Mouse (Mus musculus) stomach, embryonic 15.5 days (tissue): ENCODE measurements around the gene Grm1. TPM values are rescaled to one million over a fixed set of nuclear protein-coding genes. Genes with fewer than 3 reads are reported as not detected.
A peak's percentile ranks its signal among the peaks of the same experiment; 100 is the strongest.

Experiments
- ATAC-seq: fragments of 200-750 bp; cut with Nextera tagmentation; 2 replicates; pipeline ENCODE4 v1.8.0; 2017; ENCODE audit warnings: low read depth, moderate number of reproducible peaks, moderate TSS enrichment; ENCODE audit not compliant: insufficient read depth, low FRiP score
- H3K27ac ChIP-seq: fragments of 300-500 bp; sonication (generic); 2 replicates; pipeline ENCODE4 v1.5.1; 2015; ENCODE audit warnings: mild to moderate bottlenecking, inconsistent platforms
- H3K27me3 ChIP-seq: fragments of 300-500 bp; sonication (generic); replicated peaks from 2 replicates; pipeline ENCODE4 v1.6.1; 2015; ENCODE audit warnings: inconsistent platforms
- H3K36me3 ChIP-seq: fragments of 300-500 bp; sonication (generic); 2 replicates; pipeline ENCODE4 v1.6.1; 2015; ENCODE audit warnings: inconsistent platforms
- H3K4me1 ChIP-seq: fragments of 300-500 bp; sonication (generic); 2 replicates; pipeline ENCODE4 v1.6.1; 2015; ENCODE audit warnings: inconsistent platforms
- H3K4me2 ChIP-seq: fragments of 300-500 bp; sonication (generic); 2 replicates; pipeline ENCODE4 v1.6.1; 2015; ENCODE audit warnings: mild to moderate bottlenecking, inconsistent platforms
- H3K4me3 ChIP-seq: fragments of 300-500 bp; sonication (generic); replicated peaks from 2 replicates; pipeline ENCODE4 v1.5.1; 2015; ENCODE audit warnings: inconsistent platforms
- H3K9ac ChIP-seq: fragments of 300-500 bp; sonication (generic); 2 replicates; pipeline ENCODE4 v1.6.1; 2015; ENCODE audit warnings: inconsistent platforms
- H3K9me3 ChIP-seq: fragments of 300-500 bp; sonication (generic); 2 replicates; pipeline ENCODE4 v1.6.1; 2016; ENCODE audit warnings: inconsistent platforms
- WGBS: fragments of 180-500 bp; shearing (Covaris S2); methylation state at CpG from one replicate; pipeline ENCODE4 v1.1.7; 2015; 5-methylcytosine and 5-hydroxymethylcytosine counted together
- polyA plus RNA-seq: library from polyadenylated mRNA; unstranded; fragments of >200 nt; fragmentation: Nextera tagmentation; extraction: Ambion mirVana; gene quantifications from 2 replicates; pipeline ENCODE4 v1.2.1, GENCODE M21; 2015

Gene Grm1
- polyA plus RNA-seq, 1 experiment from 2014 or later: 0.14 TPM

DNA sequence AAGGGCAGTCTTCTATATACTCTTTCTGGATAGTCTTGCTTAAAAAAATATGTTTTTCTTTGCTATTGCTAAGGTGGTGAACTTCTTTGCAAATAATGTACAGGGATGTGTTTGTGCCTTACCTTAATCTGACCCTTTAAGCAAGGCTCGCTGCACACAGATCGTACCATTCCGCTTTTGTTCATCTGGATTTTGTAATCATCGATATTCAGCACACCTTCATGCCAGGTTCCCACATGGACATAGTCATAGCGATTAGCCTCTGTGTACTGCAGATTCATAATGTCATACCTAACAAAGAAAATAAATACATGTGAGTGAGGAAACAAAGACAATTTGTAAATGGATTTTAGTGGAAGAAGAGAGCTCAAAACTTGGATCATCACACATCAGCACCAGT lies 340.8 kb downstream of the Grm1 start:
- H3K4me2 ChIP-seq: no peak overlapping the region
- H3K36me3 ChIP-seq: no peaks in the 10 kb centered on the region
- H3K9me3 ChIP-seq: no peaks in the 10 kb centered on the region
- H3K9ac ChIP-seq: no peak overlapping the region
- WGBS: 91% methylated on average over 5 of the region's 5 CpGs
- no peaks in the 10 kb centered on the region for H3K4me1 ChIP-seq
- H3K4me3 ChIP-seq: no peak overlapping the region
- no peaks in the 10 kb centered on the region for H3K27me3 ChIP-seq
- no peak overlapping the region for H3K27ac ChIP-seq
- no peak for ATAC-seq

DNA sequence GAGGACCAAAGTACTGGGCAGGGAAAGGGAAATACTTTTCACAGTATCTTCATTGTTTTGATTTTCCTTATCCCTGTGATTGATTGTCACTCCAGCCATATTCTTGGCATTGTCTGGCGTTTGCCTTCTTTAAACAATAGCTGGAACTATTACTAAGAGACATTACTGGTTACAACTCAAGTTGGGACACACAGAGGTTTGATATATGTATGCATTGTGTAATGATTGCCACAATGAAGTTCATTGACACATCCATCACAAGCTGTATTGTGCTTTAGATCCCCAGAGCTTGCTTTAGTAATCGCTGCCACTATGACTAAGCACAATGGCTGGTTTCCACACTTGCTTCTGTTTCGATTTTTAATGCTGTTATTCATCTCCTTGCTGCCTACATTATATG lies 341.4 kb downstream of the Grm1 start:
- Histone ChIP-seq H3K4me2 (no peak overlapping the region), H3K27ac (no peak overlapping the region), H3K27me3 (no peaks in the 10 kb centered on the region), H3K36me3 (no peaks in the 10 kb centered on the region), H3K9me3 (no peaks in the 10 kb centered on the region), H3K9ac (no peak overlapping the region), H3K4me3 (no peak overlapping the region), H3K4me1 (no peaks in the 10 kb centered on the region)
- ATAC-seq: no peak
- 54% methylated on average over 3 of the region's 3 CpGs for WGBS

DNA sequence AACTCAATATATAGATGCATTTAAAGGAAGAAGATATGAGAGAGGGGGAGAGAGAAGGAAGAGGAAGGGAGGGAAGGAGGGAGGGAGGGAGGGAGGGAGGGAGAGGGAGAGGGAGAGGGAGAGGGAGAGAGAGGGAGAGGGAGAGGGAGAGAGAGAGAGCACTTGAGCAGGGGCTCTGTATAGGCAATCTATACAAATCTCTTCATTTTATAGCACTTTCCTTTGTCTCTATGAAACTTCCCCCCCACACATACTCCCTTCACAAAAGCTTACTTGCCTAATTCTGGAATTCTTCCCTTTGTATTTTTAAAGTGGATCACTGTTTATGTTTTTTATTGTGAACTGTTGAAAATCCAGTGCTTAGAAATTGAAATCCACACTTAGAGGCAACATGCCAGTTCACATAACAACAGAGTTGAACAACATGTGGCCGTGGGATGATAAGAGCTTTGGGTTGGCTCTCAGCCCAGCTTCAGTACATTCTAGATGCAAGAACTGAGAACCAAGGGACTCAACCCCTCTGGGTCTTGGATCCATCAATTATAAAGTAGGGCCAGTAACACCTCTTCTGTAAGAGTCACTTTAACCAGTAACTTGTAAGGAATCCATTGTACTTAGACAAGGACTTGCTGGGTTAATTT lies 345.0 kb downstream of the Grm1 start:
- Histone ChIP-seq H3K27ac (no peak overlapping the region), H3K4me2 (no peak overlapping the region), H3K4me3 (no peak overlapping the region), H3K36me3 (no peaks in the 10 kb centered on the region), H3K9ac (no peak overlapping the region), H3K4me1 (no peaks in the 10 kb centered on the region), H3K9me3 (no peaks in the 10 kb centered on the region), H3K27me3 (no peaks in the 10 kb centered on the region)
- ATAC-seq: no peak
- WGBS: 29% methylated on average over 1 of the region's 1 CpGs

DNA sequence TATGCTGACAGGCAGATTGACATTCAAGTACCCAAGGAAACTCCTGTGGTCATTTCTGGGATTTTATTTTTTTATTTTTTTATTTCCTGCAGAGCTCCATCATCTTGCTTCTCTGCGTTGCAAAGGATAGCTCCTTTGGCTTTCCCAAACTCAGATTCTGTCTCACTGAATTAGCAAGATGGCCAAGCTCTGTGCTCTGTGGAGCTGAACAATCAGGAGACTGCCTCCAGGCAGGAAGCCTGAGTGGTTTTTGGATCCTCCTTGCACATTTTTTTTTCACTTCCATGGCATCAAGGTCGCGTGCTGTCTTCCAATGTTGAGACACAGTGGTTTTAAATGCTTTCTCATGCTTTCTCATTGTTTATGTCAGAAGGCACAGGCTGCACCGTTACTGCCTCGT lies 347.6 kb downstream of the Grm1 start:
- Histone ChIP-seq H3K27me3 (no peaks in the 10 kb centered on the region), H3K9ac (no peak overlapping the region), H3K4me2 (no peak overlapping the region), H3K4me1 (no peaks in the 10 kb centered on the region), H3K4me3 (no peak overlapping the region), H3K36me3 (no peaks in the 10 kb centered on the region), H3K27ac (no peak overlapping the region), H3K9me3 (no peaks in the 10 kb centered on the region)
- ATAC-seq: no peak
- WGBS: 39% methylated on average over 5 of the region's 5 CpGs

DNA sequence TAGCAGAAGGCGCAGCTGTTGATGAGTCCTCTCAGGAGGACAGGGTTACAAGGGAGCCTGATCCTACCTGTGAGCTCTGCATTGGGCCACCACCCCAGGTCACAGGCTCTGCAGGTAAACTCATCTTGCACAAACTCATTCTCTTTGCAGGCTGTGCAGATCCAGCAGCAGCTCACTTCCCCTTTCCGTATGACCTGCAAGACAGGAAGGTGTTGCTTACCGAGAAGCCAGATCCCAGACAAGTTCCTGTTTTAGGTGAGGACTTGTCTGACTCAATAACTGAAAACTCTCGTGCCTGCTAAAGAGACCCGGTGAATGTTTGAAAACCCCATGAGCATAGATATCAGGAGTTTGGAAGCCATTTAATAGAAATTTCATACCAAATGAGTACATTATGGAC lies 349.1 kb downstream of the Grm1 start:
- Histone ChIP-seq H3K9me3 (no peaks in the 10 kb centered on the region), H3K27ac (no peak overlapping the region), H3K4me2 (no peak overlapping the region), H3K4me3 (no peak overlapping the region), H3K4me1 (no peaks in the 10 kb centered on the region), H3K27me3 (no peaks in the 10 kb centered on the region), H3K36me3 (no peaks in the 10 kb centered on the region), H3K9ac (no peak overlapping the region)
- 75% methylated on average over 5 of the region's 5 CpGs for WGBS
- ATAC-seq: no peak

DNA sequence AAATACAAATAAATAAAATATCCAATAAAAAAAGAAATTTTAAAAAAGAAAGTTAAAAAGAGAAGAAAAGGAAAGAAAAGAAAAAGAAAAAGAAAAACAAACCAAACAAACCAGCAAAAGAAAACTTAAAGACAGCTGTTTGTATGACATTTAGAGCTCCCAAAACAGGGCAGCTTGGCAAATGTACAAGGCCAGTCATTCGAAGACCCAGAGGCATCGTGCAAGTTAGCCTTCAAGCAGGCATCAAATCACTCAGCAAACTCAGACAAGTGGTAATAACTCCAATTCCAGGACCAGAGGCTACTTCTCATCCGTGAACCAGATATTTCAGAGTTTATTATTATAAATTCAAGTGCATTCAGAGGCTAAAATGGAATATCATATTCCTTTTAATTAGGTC lies 355.7 kb downstream of the Grm1 start:
- Histone ChIP-seq H3K4me2 (no peak overlapping the region), H3K4me1 (no peaks in the 10 kb centered on the region), H3K9me3 (no peaks in the 10 kb centered on the region), H3K9ac (no peak overlapping the region), H3K27me3 (no peaks in the 10 kb centered on the region), H3K36me3 (no peaks in the 10 kb centered on the region), H3K27ac (no peak overlapping the region), H3K4me3 (no peak overlapping the region)
- WGBS: 84% methylated on average over 3 of the region's 3 CpGs
- ATAC-seq: no peak

DNA sequence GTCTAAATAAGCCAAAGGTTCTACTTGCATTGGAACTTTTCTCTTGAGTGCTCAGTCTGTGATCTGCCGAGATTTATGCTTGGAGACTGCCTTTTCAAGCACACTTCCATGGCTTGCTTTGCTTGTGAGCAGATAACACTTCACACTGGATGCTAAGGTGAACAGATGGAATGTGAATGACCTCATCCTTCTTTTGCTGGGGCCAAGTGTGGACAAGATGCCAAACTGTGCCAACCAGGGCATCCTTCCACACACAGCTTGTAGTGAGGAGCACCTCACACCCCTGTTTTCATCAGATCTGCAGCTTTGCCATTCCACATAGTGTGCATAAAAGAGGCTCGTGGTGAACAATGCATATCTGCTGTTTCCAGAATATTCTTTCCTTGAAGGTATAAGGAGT lies 371.3 kb downstream of the Grm1 start:
- no peaks in the 10 kb centered on the region for H3K4me1 ChIP-seq
- H3K9ac ChIP-seq: no peak overlapping the region
- WGBS: 75% methylated on average over 2 of the region's 2 CpGs
- no peak for ATAC-seq
- no peaks in the 10 kb centered on the region for H3K36me3 ChIP-seq
- H3K27me3 ChIP-seq: no peaks in the 10 kb centered on the region
- no peak overlapping the region for H3K27ac ChIP-seq
- no peaks in the 10 kb centered on the region for H3K9me3 ChIP-seq
- H3K4me3 ChIP-seq: no peak overlapping the region
- no peak overlapping the region for H3K4me2 ChIP-seq

DNA sequence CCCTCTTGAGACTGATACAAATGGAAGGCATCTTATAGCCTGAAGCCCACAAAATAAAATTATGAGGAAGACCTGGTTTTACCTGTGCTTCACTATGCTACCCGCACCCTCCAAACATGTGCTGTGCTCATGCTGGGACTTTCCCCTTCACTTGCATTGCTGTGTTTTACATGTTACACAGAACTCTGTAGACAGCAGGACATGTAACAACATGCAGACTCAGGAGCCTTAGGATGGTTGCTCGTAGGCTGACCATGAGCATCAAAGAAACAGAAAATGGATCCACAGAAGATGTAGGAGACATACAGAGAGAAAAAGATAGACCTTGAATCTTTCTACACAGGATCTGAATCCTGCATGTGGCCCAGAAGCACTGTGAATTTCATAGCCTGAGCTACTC lies 371.8 kb downstream of the Grm1 start:
- ATAC-seq: no peak
- Histone ChIP-seq H3K27me3 (no peaks in the 10 kb centered on the region), H3K4me3 (no peak overlapping the region), H3K27ac (no peak overlapping the region), H3K4me2 (no peak overlapping the region), H3K9me3 (no peaks in the 10 kb centered on the region), H3K36me3 (no peaks in the 10 kb centered on the region), H3K4me1 (no peaks in the 10 kb centered on the region), H3K9ac (no peak overlapping the region)
- 85% methylated on average over 2 of the region's 2 CpGs for WGBS

DNA sequence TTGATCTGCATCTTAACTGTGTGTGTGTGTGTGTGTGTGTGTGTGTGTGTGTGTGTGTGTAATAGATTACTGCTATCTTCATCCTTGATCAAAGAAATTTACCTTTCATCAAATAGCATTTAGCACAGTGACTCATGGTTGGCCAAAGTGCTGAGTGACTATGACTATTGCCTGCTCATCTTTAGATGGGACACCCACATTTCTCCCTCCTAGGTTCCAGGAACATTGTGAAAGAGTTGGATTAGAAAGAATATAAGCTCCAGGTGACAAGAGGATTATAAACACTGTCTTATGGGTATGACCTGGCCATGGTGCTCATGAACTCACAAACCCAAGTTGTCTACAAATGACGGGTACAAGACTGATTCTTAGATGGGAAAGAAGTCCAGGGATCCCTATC lies 374.1 kb downstream of the Grm1 start:
- WGBS: 77% methylated on average over 1 of the region's 1 CpGs
- H3K27ac ChIP-seq: no peak overlapping the region
- no peaks in the 10 kb centered on the region for H3K27me3 ChIP-seq
- H3K4me2 ChIP-seq: no peak overlapping the region
- no peaks in the 10 kb centered on the region for H3K9me3 ChIP-seq
- no peaks in the 10 kb centered on the region for H3K36me3 ChIP-seq
- no peaks in the 10 kb centered on the region for H3K4me1 ChIP-seq
- H3K9ac ChIP-seq: no peak overlapping the region
- no peak overlapping the region for H3K4me3 ChIP-seq
- no peak for ATAC-seq

DNA sequence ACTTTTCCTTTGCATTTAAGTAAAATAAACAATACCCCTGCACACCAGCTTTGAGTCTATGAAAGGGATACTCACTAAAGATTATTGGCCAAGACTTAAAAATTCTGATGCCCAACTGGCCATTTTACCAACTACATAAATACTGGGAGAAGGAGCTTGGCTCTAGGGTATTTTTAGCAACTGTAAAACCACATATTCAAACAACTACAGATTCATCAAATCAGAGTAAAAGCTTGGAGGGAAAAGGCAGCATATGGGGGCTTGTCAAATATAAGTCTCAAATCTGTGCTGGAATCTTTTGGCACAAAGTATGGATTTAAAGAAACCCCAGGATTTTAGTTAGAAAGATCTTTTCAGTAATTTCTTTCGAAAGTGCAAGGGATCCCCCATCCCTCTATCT lies 380.8 kb downstream of the Grm1 start:
- 88% methylated on average over 1 of the region's 1 CpGs for WGBS
- Histone ChIP-seq H3K27me3 (no peaks in the 10 kb centered on the region), H3K36me3 (no peaks in the 10 kb centered on the region), H3K27ac (no peak overlapping the region), H3K4me3 (no peak overlapping the region), H3K4me2 (no peak overlapping the region), H3K9me3 (no peaks in the 10 kb centered on the region), H3K4me1 (no peaks in the 10 kb centered on the region), H3K9ac (no peak overlapping the region)
- no peak for ATAC-seq

DNA sequence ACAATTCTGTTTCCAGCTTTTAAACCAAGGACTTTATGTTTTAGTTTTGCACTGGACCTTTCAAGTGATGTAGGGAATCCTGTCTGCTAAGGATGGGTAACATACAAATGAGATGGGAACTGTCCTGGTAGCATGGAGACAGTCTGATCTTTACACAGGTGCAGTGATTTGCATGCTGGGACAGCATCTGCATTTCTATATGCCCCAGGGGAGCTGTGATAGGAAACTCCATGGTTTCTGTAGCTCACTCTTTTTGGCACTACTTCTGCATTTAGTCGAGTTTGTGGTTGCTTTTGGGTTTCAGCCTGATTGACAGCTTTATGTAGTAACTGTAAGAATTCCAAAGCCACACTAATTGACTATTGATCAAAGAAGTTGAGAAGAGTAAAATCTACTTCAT lies 381.3 kb downstream of the Grm1 start:
- Histone ChIP-seq H3K9me3 (no peaks in the 10 kb centered on the region), H3K27ac (no peak overlapping the region), H3K4me2 (no peak overlapping the region), H3K4me1 (no peaks in the 10 kb centered on the region), H3K9ac (no peak overlapping the region), H3K36me3 (no peaks in the 10 kb centered on the region), H3K4me3 (no peak overlapping the region), H3K27me3 (no peaks in the 10 kb centered on the region)
- ATAC-seq: no peak
- WGBS: 58% methylated on average over 1 of the region's 1 CpGs

DNA sequence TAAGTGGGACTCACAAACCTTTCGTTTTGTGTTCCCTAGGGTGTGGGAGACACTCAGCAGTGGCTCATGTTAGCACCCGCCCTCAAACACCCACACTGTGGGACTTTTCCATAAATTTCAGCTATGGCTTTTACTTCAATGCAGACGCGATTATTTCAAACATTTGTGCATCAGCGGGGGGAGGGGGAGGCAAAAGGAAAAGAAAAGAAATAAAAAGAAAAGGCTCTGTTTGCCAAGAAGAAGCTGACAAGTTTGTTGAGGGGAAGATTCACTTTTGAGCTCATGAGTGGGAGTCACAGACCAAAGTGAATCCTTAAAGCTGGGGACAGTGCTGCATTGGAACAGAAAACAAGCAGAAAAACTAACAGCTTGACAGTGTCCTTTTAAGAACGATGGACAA lies 384.7 kb downstream of the Grm1 start:
- Histone ChIP-seq H3K9ac (no peak overlapping the region), H3K36me3 (no peaks in the 10 kb centered on the region), H3K4me3 (no peak overlapping the region), H3K27me3 (no peaks in the 10 kb centered on the region), H3K9me3 (no peaks in the 10 kb centered on the region), H3K27ac (no peak overlapping the region), H3K4me1 (no peaks in the 10 kb centered on the region), H3K4me2 (no peak overlapping the region)
- 66% methylated on average over 6 of the region's 6 CpGs for WGBS
- ATAC-seq: no peak

DNA sequence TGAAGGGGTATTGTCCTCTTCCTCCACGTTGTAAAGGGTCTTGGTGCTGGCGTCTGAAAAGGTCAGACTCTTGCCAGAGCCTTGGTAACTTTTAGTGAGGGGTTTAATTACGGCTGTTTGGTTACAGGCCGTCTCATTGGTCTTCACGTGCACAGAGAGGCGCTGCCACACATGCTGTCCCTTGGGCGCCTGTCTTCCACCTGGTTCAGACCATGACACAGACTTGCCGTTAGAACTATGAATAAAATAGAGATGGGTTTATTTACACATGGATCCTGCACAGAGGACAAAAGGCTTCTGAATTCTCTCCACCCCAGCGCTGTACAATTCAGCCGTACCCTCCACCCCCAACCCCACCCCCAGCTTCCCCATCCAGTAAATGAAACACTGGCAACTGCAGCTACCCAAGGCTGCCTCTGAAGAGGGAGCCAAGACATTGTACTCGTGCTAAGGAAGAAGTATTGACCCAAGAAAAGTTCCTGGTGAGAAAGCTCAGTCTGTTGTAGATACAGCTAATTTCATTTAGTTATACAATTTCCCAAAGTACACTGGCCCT lies 392.4 kb downstream of the Grm1 start:
- Histone ChIP-seq H3K27ac (no peak overlapping the region), H3K4me3 (peak overlapping the region; percentile 40), H3K9ac (no peak overlapping the region), H3K4me1 (0 out of 2 replicates have a peak, but pooled peaks cover 5% of the 10 kb centered on the region), H3K9me3 (no peaks in the 10 kb centered on the region), H3K27me3 (no peaks in the 10 kb centered on the region), H3K36me3 (no peaks in the 10 kb centered on the region), H3K4me2 (peak overlapping the region; percentile 82)
- 18% methylated on average over 11 of the region's 11 CpGs for WGBS
- ATAC-seq: no peak
